ENCODE assay signal across 29 mouse cellular contexts in genomic region chr4:57770185-57770823, GRCm38 (mm10). TPM values are rescaled to one million over a fixed set of nuclear protein-coding genes. Genes with fewer than 3 reads are reported as not detected.
DNase-seq lines count a peak whose midpoint lies in the region; ATAC-seq and TF ChIP-seq lines count a peak whose summit lies in the region.
"Had no signal": no experiment of that assay in that cellular context is flagged by ENCODE, and none has a peak within 500 bp of the region (broad histone marks: within the 10 kb centered on the region; RNA-seq: fewer than 3 reads in every experiment).

No protein-coding gene starts in this region.

- DNase-seq in Muller cell, postnatal 12 days (ENCODE audit: inconsistent ontology term): peak; percentile 37
- DNase-seq in brain, adult 2 months (ENCODE audit: low read depth, low spot score): peak; percentile 42
- DNase-seq in ovary, postnatal 14 days (ENCODE audit: low spot score): no peak
- no peak for DNase-seq in thymus, postnatal 25 days
- DNase-seq: adrenal gland, postnatal 25 days; cerebellum, adult 2 months; cerebellum, postnatal 14 days; gastrocnemius, postnatal 14 days; heart, postnatal 36 days; kidney, adult 11 months; kidney, postnatal 25 days; left cerebral cortex, postnatal 4 days; liver, embryonic 13.5 days; lung, adult 18-20 months; lung, postnatal 10 days; midbrain, embryonic 14.5 days; right cerebral cortex, postnatal 25 days; spleen, adult 18-20 months; thymus, postnatal 36 days had no signal

- no peak for ATAC-seq in intestine, postnatal 0 days
- ATAC-seq in liver, embryonic 12.5 days: no peak
- ATAC-seq: forebrain, embryonic 14.5 days had no signal

- H3K9ac ChIP-seq in intestine, postnatal 0 days (ENCODE audit: low read depth, low read length): no peak overlapping the region
- H3K9ac ChIP-seq in liver, embryonic 12.5 days: no peak overlapping the region
- H3K9ac ChIP-seq: embryonic facial prominence, embryonic 15.5 days; heart, embryonic 15.5 days; hindbrain, embryonic 13.5 days; liver, embryonic 13.5 days; neural tube, embryonic 15.5 days had no signal

- WGBS in intestine, postnatal 0 days: 81% methylated on average over 4 of the region's 4 CpGs
- 57% methylated on average over 4 of the region's 4 CpGs for WGBS in liver, embryonic 12.5 days (ENCODE audit: insufficient replicate concordance)

- peaks cover 5% of the 10 kb centered on the region; the same call in 1 of the 2 replicates for H3K27me3 ChIP-seq in E14TG2a.4 (ENCODE audit: insufficient read depth, low read length)
- no peaks in the 10 kb centered on the region for H3K27me3 ChIP-seq in intestine, postnatal 0 days (replicated peaks; ENCODE audit: control insufficient read depth, insufficient read depth, low read length)
- H3K27me3 ChIP-seq in liver, embryonic 12.5 days (replicated peaks): no peaks in the 10 kb centered on the region
- H3K27me3 ChIP-seq: CH12.LX; embryonic facial prominence, embryonic 15.5 days; heart, embryonic 15.5 days; hindbrain, embryonic 13.5 days; liver, embryonic 13.5 days; neural tube, embryonic 15.5 days had no signal

- peaks cover under 1% of the 10 kb centered on the region; the same call in 1 of the 2 replicates for H3K9me3 ChIP-seq in E14TG2a.4 (ENCODE audit: low read length)
- no peaks in the 10 kb centered on the region for H3K9me3 ChIP-seq in intestine, postnatal 0 days (ENCODE audit: control insufficient read depth)
- no peaks in the 10 kb centered on the region for H3K9me3 ChIP-seq in liver, embryonic 12.5 days (replicated peaks)
- H3K9me3 ChIP-seq: embryonic facial prominence, embryonic 15.5 days; heart, embryonic 10.5 days; heart, embryonic 15.5 days; hindbrain, embryonic 13.5 days; liver, embryonic 13.5 days; neural tube, embryonic 15.5 days had no signal

- no peaks in the 10 kb centered on the region for H3K36me3 ChIP-seq in E14TG2a.4 (ENCODE audit: insufficient read depth, low read length)
- no peaks in the 10 kb centered on the region for H3K36me3 ChIP-seq in intestine, postnatal 0 days (ENCODE audit: control insufficient read depth, insufficient read depth)
- no peaks in the 10 kb centered on the region for H3K36me3 ChIP-seq in liver, embryonic 12.5 days
- H3K36me3 ChIP-seq: embryonic facial prominence, embryonic 15.5 days; heart, embryonic 10.5 days; heart, embryonic 15.5 days; hindbrain, embryonic 13.5 days; liver, embryonic 13.5 days; neural tube, embryonic 15.5 days had no signal

- H3K4me2 ChIP-seq in intestine, postnatal 0 days (replicated peaks; ENCODE audit: low read depth): no peak overlapping the region
- no peak overlapping the region for H3K4me2 ChIP-seq in liver, embryonic 12.5 days
- H3K4me2 ChIP-seq: embryonic facial prominence, embryonic 15.5 days; heart, embryonic 15.5 days; hindbrain, embryonic 13.5 days; liver, embryonic 13.5 days; neural tube, embryonic 15.5 days had no signal

- H3K27ac ChIP-seq in intestine, postnatal 0 days (ENCODE audit: low read depth, low read length): no peak overlapping the region
- H3K27ac ChIP-seq in liver, embryonic 12.5 days: no peak overlapping the region
- H3K27ac ChIP-seq: embryonic facial prominence, embryonic 15.5 days; heart, embryonic 10.5 days; heart, embryonic 15.5 days; hindbrain, embryonic 13.5 days; liver, embryonic 13.5 days; neural tube, embryonic 15.5 days had no signal

- TF ChIP-seq CTCF in E14TG2a.4 (conservative IDR thresholded peaks at IDR 0.05; ENCODE audit: low read length): no peak
- TF ChIP-seq CTCF in intestine, postnatal 0 days (IDR thresholded peaks at IDR 0.05; ENCODE audit: low read depth): no peak

- 0 out of 2 replicates have a peak overlapping the region, but pooled peaks have one; percentile 3 for H3K4me3 ChIP-seq in E14TG2a.4 (replicated peaks; ENCODE audit: low read length)
- H3K4me3 ChIP-seq in intestine, postnatal 0 days (ENCODE audit: low read depth, low read length): no peak overlapping the region
- H3K4me3 ChIP-seq in liver, embryonic 12.5 days: no peak overlapping the region
- H3K4me3 ChIP-seq: embryonic facial prominence, embryonic 15.5 days; heart, embryonic 10.5 days; heart, embryonic 15.5 days; hindbrain, embryonic 13.5 days; liver, embryonic 13.5 days; neural tube, embryonic 15.5 days had no signal

- peaks cover 72% of the 10 kb centered on the region for H3K4me1 ChIP-seq in E14TG2a.4 (replicated peaks; ENCODE audit: low read depth, low read length)
- H3K4me1 ChIP-seq in intestine, postnatal 0 days (replicated peaks; ENCODE audit: control insufficient read depth, insufficient read depth, low read length): no peaks in the 10 kb centered on the region
- peaks cover 18% of the 10 kb centered on the region for H3K4me1 ChIP-seq in liver, embryonic 12.5 days
- H3K4me1 ChIP-seq: neural tube, embryonic 15.5 days had no signal

RNA-seq across cellular contexts. Expression of gene Akap2, which starts 52.8 kb away (rescaled TPM):
- polyA plus RNA-seq in intestine, postnatal 0 days (2015; fragmentation: Nextera tagmentation; extraction: Ambion mirVana): 9.6 and 12.4 TPM in 2 replicates
- polyA plus RNA-seq in liver, embryonic 12.5 days (2016; fragmentation: Nextera tagmentation; extraction: Ambion mirVana): 1.7 and 2.5 TPM in 2 replicates

Comparison
In these comparisons a context has a peak if more than half of its experiments do, and no peak if none do; other contexts are left out.
1. DNase-seq: peak in Muller cell, postnatal 12 days (single experiment) and brain, adult 2 months (single experiment); none in ovary, postnatal 14 days (single experiment) and thymus, postnatal 25 days (single experiment).